Mouse (Mus musculus) gastrocnemius, postnatal 14 days (tissue): ENCODE measurements around the gene Abhd16a. TPM values are rescaled to one million over a fixed set of nuclear protein-coding genes. Genes with fewer than 3 reads are reported as not detected.

ENCODE experiments used
- DNase-seq: peaks from one replicate; pipeline ENCODE4 v3.0.0; 2021; ENCODE audit warnings: mixed read lengths
- intact Hi-C: fragments of 180-260 bp; cut with DNase I; formaldehyde crosslinking; loops from one replicate; pipeline ENCODE4 v1.15.1; 2025; ENCODE audit warnings: low total_unique reads
- total RNA-seq, 2 experiments: library from RNA; stranded (reverse); gene quantifications; 2 replicates each; pipeline ENCODE4 v1.2.3; 2021

Gene Abhd16a
- total RNA-seq, 2 experiments from 2014 or later, result 52.8 to 58.5 TPM

GRCm38 (mm10) chr17:35080248-35080647 is 8.8 kb upstream of the Abhd16a start:
- intact Hi-C loops, result no loop called here
- no peak for DNase-seq

- DNase-seq, result no peak
- intact Hi-C loops, result no loop called here
These were observed 8.4 kb upstream of the Abhd16a start for GRCm38 (mm10) chr17:35080710-35081109.

GRCm38 (mm10) chr17:35082841-35083576 is 6.1 kb upstream of the Abhd16a start:
- intact Hi-C loops, result no loop called here
- DNase-seq, result no peak

GRCm38 (mm10) chr17:35083929-35084497 is 5.0 kb upstream of the Abhd16a start:
- no peak for DNase-seq
- intact Hi-C loops, result no loop called here

GRCm38 (mm10) chr17:35085208-35085865 is 3.7 kb upstream of the Abhd16a start, which contains the start of gene Ly6g6f:
TSS of gene Ly6g6f (minus strand) at chr17:35085610.
- no peak for DNase-seq
- intact Hi-C loops, result no loop called here

- DNase-seq, result no peak
- intact Hi-C loops, result no loop called here
These were observed 912 bp upstream of the Abhd16a start for GRCm38 (mm10) chr17:35088151-35088550.

- intact Hi-C loops, result no loop called here
These were observed 1.3 kb downstream of the Abhd16a start for GRCm38 (mm10) chr17:35090166-35090932.

GRCm38 (mm10) chr17:35092403-35093198 is 3.5 kb downstream of the Abhd16a start:
- DNase-seq, result no peak
- intact Hi-C loops, result no loop called here

More at GRCm38 (mm10) chr17:35090166-35090932, 1.3 kb downstream of the Abhd16a start:
- DNase-seq, result peak; percentile 39

GRCm38 (mm10) chr17:35094475-35095365 is 5.7 kb downstream of the Abhd16a start:
- intact Hi-C loops, result no loop called here
- no peak for DNase-seq

GRCm38 (mm10) chr17:35096597-35096996 is 7.5 kb downstream of the Abhd16a start:
- DNase-seq, result no peak

GRCm38 (mm10) chr17:35097164-35097655 is 8.1 kb downstream of the Abhd16a start:
- intact Hi-C loops, result no loop called here
- DNase-seq, result no peak

More at GRCm38 (mm10) chr17:35096597-35096996, 7.5 kb downstream of the Abhd16a start:
- intact Hi-C loops, result no loop called here

GRCm38 (mm10) chr17:35100196-35100765 is 11.2 kb downstream of the Abhd16a start:
- DNase-seq, result no peak
- intact Hi-C loops, result loop anchor here (5.0 kb wide), 1 partner anchor 83 kb away; the partner anchor contains the start of gene Vwa7

GRCm38 (mm10) chr17:35101161-35101560 is 12.1 kb downstream of the Abhd16a start:
- DNase-seq, result no peak
- intact Hi-C loops, result loop anchor here (5.0 kb wide), 1 partner anchor 84 kb away; the partner anchor contains the start of gene Vwa7

- intact Hi-C loops, result loop anchor here (5.0 kb wide), 1 partner anchor 85 kb away; the partner anchor contains the start of gene Vwa7
These were observed 13.2 kb downstream of the Abhd16a start for GRCm38 (mm10) chr17:35102299-35102698.

GRCm38 (mm10) chr17:35103221-35103690 is 14.2 kb downstream of the Abhd16a start:
- intact Hi-C loops, result loop anchor here (5.0 kb wide), 1 partner anchor 86 kb away; the partner anchor contains the start of gene Vwa7
- DNase-seq, result no peak

More at GRCm38 (mm10) chr17:35102299-35102698, 13.2 kb downstream of the Abhd16a start:
- no peak for DNase-seq

GRCm38 (mm10) chr17:35104079-35104478 is 15.0 kb downstream of the Abhd16a start:
- DNase-seq, result no peak
- intact Hi-C loops, result loop anchor here (5.0 kb wide), 1 partner anchor 87 kb away; the partner anchor contains the start of gene Vwa7

- intact Hi-C loops, result loop anchor here (5.0 kb wide), 1 partner anchor 87 kb away; the partner anchor contains the start of gene Vwa7
- no peak for DNase-seq
These were observed 15.7 kb downstream of the Abhd16a start for GRCm38 (mm10) chr17:35104754-35105153.
